Mouse (Mus musculus) kidney, postnatal 25 days (tissue): ENCODE measurements at regions not wholly inside any gene's neighbourhood (a gene's known extent, or its start where the extent isn't known, plus 50 kb on each side); places are given as distances from the start of the nearest gene placed in this dataset.

Experiments
- DNase-seq, 2 experiments: peaks; one replicate each; pipeline ENCODE4 v3.0.0; 2021; ENCODE audit warnings: mixed read lengths in 2 of 2

GRCm38 (mm10) chr8:10905761-10906160 lies 102.5 kb downstream of the Irs2 start:
- no peak for DNase-seq

- no peak for DNase-seq
Observed at GRCm38 (mm10) chr8:10903957-10904356, 104.3 kb downstream of the Irs2 start.

- DNase-seq = no peak
Observed at GRCm38 (mm10) chr8:10901954-10902353, 106.3 kb downstream of the Irs2 start.

GRCm38 (mm10) chr8:10901014-10901413 lies 107.2 kb downstream of the Irs2 start:
- no peak for DNase-seq

- peak; percentile 71 to 82 for DNase-seq
Observed at GRCm38 (mm10) chr8:10899581-10900155, 108.6 kb downstream of the Irs2 start.

GRCm38 (mm10) chr8:10898562-10899527 lies 109.4 kb downstream of the Irs2 start:
- peak; percentile 27 to 57 for DNase-seq

- DNase-seq = no peak
Observed at GRCm38 (mm10) chr8:10897573-10897972, 110.7 kb downstream of the Irs2 start.

- DNase-seq = no peak
Observed at GRCm38 (mm10) chr8:10895178-10895577, 113.1 kb downstream of the Irs2 start.

GRCm38 (mm10) chr8:10894306-10894705 lies 114.0 kb downstream of the Irs2 start:
- DNase-seq = no peak

GRCm38 (mm10) chr8:10893709-10894108 lies 114.5 kb downstream of the Irs2 start:
- no peak for DNase-seq

- peak; percentile 40 to 67 for DNase-seq
Observed at GRCm38 (mm10) chr8:10891906-10892305, 116.4 kb downstream of the Irs2 start.

GRCm38 (mm10) chr8:10891440-10891839 lies 116.8 kb downstream of the Irs2 start:
- no peak for DNase-seq

- no peak for DNase-seq
Observed at GRCm38 (mm10) chr8:10885452-10885851, 122.8 kb downstream of the Irs2 start.

- no peak for DNase-seq
Observed at GRCm38 (mm10) chr8:10883418-10883817, 124.8 kb downstream of the Irs2 start.

- DNase-seq = no peak
Observed at GRCm38 (mm10) chr8:10882381-10882780, 125.9 kb downstream of the Irs2 start.

- DNase-seq = no peak
Observed at GRCm38 (mm10) chr8:10879883-10880282, 128.4 kb downstream of the Irs2 start.

- peak; percentile 32 to 65 for DNase-seq
Observed at GRCm38 (mm10) chr8:10879049-10879847, 129.0 kb downstream of the Irs2 start.

- DNase-seq = no peak
Observed at GRCm38 (mm10) chr8:10878371-10878770, 129.9 kb downstream of the Irs2 start.

- DNase-seq = no peak
Observed at GRCm38 (mm10) chr8:10875170-10875569, 133.1 kb downstream of the Irs2 start.

GRCm38 (mm10) chr8:10871451-10871850 lies 136.8 kb downstream of the Irs2 start:
- DNase-seq = no peak

- DNase-seq = no peak
Observed at GRCm38 (mm10) chr8:10870423-10871055, 137.7 kb downstream of the Irs2 start.

GRCm38 (mm10) chr8:10869866-10870265 lies 138.4 kb downstream of the Irs2 start:
- no peak for DNase-seq
